Mouse (Mus musculus) adrenal gland, adult (tissue): ENCODE measurements around the gene Adcy5.
A peak's percentile ranks its signal among the peaks of the same experiment; 100 is the strongest.

Source experiments
- DNase-seq, 2 experiments: peaks; one replicate each; pipeline ENCODE4 v3.0.0; 2022 to 2023; ENCODE audit warnings: low spot score in 1 of 2; ENCODE audit not compliant: inconsistent age in 2 of 2

Gene Adcy5

DNA sequence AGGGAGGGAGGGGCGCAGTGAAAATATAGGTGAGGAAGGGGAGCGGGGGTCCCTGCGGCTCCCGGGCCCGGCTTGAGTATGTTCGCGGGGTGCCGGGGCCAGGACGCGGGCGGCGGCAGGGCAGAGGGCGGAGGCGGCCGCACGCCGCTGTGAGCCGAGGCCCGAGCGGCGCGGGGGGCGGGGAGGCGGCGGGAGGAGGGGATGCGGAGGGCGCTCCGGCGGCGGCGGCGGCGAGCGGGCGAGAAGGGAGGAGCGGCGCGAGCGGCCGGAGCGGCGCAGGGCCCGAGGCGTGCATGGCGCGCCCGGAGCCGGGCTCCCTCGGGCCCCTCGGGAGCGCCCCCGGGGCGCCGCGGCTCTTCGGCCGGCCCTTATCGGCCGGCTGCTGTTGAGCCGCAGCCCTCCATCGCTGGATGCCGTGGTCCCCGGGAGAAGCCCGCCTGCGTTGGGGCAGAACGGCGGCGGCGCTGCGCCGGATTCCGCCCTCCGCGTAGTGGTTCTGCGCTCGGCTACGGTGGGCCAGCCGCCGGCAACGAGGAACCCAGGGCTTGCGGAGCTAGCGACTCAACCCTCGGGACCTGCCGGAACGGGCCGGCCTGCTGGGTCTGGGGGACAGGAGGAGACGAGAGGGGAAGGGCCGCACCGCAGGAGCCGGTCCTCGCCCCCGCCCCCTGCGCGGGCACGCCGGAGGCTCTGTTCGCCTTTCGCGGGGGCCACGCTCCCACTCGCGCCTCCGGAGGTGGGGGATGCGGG is at the start of gene Adcy5:
Adcy5 (plus strand) TSS at position 237 of the 750 bp plus-strand sequence.
- DNase-seq, result peak; percentile 20 to 65

GRCm38 (mm10) chr16:35107985-35108384 is 46.7 kb upstream of the Adcy5 start:
- no peak for DNase-seq

DNA sequence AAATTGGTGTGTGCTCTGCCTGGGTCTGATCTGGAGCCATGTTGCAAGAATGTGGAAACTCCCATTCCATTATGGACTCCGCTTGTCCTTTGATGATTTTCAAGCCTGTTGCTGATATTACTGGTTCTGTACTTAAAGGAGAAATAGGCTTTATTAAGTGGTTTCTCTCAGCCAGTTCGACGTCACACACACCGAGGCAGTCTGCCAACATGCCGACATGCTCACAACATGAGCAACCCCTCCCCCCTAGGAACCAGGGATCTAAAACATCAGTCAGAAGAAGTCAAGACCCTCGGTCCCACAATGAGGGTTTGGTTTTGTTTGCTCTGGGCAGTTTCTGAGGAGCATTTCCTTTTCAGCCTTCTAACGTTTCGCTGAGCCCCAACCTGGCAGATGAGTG is 45.5 kb upstream of the Adcy5 start:
- no peak for DNase-seq

DNA sequence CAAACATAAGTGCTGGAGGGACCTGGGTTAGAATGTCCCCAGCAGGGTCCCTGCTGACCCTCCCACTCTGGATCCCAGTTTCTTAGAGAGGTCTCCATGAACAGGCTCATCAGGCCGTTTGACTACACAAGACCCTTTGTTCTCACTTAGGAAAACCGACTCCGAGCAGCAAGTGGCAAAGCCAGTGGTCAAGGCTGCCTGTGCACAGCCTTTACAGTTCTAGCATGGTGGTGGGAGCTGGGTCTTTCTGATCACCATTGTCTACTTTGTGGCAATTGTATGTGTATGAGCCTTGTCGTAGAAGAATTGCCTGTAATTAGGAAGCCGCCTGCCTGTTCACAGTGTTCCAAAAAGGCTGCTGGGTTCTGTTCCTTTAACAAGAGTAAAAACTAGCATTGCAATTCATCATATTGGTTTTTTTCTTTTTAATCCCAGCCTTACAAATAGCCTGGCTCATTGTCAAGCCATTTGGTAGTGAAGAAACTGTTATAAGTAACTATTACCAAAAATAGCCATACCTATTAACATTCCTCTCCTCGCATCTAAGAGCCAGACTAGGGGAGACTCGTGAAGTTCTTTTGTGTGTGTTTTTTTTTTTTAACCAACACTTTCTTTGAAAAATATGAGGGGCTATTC is 44.9 kb upstream of the Adcy5 start:
- no peak for DNase-seq

- peak; percentile 78 to 95 for DNase-seq
Measured at GRCm38 (mm10) chr16:35110410-35111142, 44.1 kb upstream of the Adcy5 start.

DNA sequence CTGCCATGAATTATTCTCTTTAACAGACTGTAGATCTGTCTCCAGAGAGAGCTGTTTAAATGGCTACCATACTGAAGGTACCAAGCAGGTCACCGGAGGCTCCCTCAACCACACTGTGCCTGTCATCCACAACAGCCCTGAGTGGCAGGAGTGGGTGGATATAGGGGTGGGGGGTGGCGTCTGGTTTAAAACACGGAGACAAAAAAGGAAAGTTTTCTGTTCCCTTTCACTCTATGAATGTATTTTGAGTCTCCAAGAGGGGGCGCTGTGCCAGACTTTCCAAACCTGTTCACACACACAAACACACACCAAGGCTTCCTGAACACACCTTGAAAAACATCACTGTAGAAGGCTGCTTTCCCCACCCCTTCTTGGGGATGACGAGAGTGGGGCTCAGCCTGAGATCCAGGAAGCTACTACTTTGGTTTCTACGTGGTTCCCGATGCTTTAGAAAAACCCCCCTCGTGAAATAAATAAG is 43.5 kb upstream of the Adcy5 start:
- peak in 1 of 2 experiments; percentile 42 for DNase-seq

DNA sequence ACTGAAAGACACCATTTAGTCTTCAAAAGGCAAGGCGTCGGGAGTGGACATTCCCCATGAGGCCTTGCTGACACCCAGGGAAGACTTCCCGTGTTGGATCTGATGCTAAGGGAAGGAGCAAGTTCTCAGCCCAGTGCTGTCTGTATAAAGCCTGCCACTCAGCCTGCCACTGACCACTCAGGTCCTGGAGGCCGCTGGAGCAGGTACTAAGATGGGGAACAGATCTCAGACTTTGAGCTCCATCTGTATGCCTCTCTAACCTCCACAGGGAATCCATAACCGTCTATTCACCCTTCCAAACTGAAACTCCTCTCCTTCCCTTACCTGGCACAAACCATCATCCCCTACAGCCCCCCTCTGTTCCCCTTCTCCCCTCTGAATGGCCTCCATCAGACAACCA is 41.2 kb upstream of the Adcy5 start:
- no peak for DNase-seq

DNA sequence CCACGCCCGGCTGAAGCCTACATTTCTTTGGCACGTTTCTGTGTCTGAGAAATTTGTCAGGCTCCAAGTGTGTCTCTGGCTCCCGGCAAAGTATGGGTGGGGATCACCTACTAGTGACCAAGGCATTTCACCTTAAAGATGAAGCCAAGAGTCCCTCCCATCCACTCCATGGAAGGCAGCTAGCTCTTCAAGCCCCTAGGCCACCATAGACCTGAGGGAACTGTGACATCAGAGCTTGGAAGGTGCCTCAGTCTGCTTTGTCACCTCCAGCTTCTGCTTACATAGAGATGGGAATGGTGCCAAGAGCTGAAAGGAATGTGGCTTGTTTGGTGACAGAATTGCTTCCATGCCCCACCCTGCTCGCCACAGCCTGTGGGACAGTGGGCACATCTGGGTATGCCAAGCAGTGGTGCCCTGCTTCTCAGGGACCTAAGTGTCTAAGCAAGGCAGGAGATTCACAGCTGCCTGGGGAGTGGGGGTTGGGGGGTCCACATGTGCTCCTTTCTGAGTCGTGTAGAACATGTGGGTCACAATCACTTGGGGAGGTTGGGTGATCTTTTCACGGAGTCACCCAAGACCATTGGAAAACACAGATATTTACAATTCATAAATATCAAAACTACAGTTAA is 38.2 kb upstream of the Adcy5 start:
- no peak for DNase-seq

- no peak for DNase-seq
Measured at GRCm38 (mm10) chr16:35117436-35117835, 37.2 kb upstream of the Adcy5 start.

- no peak for DNase-seq
Measured at GRCm38 (mm10) chr16:35120603-35121002, 34.1 kb upstream of the Adcy5 start.

DNA sequence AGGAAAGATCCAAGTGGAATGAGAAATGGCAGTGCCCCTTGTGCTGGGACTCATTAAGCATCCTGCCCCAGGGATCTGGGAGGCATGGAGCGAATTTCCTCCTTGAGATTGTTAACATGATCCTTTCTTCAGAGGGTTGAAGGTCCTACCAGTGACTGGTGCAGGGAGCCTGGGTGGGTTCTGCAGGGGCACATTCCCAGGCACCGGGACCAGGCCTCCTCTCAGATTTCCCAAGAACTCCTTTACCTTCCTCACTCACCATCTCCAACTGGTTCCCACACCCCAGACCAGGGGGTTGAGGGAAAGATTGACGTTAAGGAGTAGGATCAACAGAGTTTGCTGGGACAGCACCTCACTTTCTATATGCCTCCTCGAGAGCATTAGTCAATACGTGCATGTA is 27.4 kb upstream of the Adcy5 start:
- no peak for DNase-seq

- no peak for DNase-seq
Measured at GRCm38 (mm10) chr16:35130172-35130571, 24.5 kb upstream of the Adcy5 start.

DNA sequence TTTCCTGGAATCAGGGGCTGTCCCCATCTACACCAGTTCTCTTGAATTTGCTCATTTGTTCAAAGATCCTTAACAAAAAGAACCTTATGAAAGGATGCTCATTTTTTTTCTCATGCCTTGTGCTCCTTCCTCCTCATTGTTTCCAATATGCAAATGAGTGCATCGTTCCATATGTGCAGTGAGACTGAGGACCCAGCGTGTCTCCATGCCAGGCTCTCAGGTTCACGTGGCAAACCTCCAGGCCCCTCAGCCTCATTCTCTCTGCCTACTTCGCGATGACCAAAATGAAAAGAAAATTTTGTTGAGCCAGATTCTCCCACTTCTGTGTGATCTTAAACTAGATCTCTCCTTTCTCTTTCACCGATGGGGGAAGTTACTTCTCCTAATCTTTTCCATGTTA is 15.3 kb upstream of the Adcy5 start:
- no peak for DNase-seq

GRCm38 (mm10) chr16:35139873-35140619 is 14.6 kb upstream of the Adcy5 start:
- DNase-seq, result peak; percentile 42 to 60

GRCm38 (mm10) chr16:35140620-35140975 is 14.1 kb upstream of the Adcy5 start:
- no peak for DNase-seq

- no peak for DNase-seq
Measured at GRCm38 (mm10) chr16:35141839-35142238, 12.8 kb upstream of the Adcy5 start.

DNA sequence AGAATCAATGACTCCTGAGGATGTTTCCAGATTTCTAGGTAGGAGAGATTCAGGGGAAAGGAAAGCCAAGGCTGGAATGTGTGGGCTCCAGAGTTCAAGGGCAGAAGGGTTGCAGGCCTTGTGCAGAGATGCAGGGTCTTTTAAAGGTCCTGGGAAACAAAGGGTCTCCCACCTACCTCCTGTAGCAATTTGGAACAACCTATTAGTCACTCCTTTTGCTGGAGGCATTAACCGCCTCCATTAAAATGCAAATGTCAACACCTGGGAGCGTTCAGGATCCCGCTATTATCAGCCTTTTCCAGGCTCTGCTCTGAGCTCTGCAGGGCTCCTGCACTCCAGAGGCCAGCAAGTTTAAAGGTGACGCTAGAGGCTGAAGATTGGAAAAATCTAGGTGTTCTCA is 8.5 kb upstream of the Adcy5 start:
- no peak for DNase-seq

- peak in 1 of 2 experiments; percentile 43 for DNase-seq
Measured at GRCm38 (mm10) chr16:35153146-35153755, 1.4 kb upstream of the Adcy5 start.

- peak in 1 of 2 experiments; percentile 31 for DNase-seq
Measured at GRCm38 (mm10) chr16:35154245-35154640, 434 bp upstream of the Adcy5 start.
